Mouse (Mus musculus) embryonic facial prominence, embryonic 11.5 days (tissue): Measurements from ENCODE around the gene Ppara. TPM values are rescaled to one million over a fixed set of nuclear protein-coding genes. Genes with fewer than 3 reads are reported as not detected.

Source experiments
- ATAC-seq: fragments of 200-750 bp; cut with Nextera tagmentation; replicated peaks from 2 replicates; pipeline ENCODE4 v1.8.0; 2017; ENCODE audit warnings: low read depth; ENCODE audit not compliant: insufficient number of reproducible peaks, low FRiP score, low TSS enrichment
- DNase-seq: peaks from one replicate; pipeline ENCODE4 v3.0.0-alpha.2; 2015; ENCODE audit warnings: low spot score
- H3K27ac ChIP-seq: fragments of 300-500 bp; sonication (generic); replicated peaks from 2 replicates; pipeline ENCODE4 v1.5.1; 2014; ENCODE audit warnings: mild to moderate bottlenecking, low read depth, low read length, control low read depth
- H3K27me3 ChIP-seq: fragments of 300-500 bp; sonication (generic); 2 replicates; pipeline ENCODE4 v1.6.1; 2014; ENCODE audit warnings: mild to moderate bottlenecking, low read length, moderate library complexity, mixed read lengths; ENCODE audit not compliant: control insufficient read depth, insufficient read depth
- H3K36me3 ChIP-seq: fragments of 300-500 bp; sonication (generic); replicated peaks from 2 replicates; pipeline ENCODE4 v1.6.1; 2014; ENCODE audit warnings: low read depth, mild to moderate bottlenecking, low read length, moderate library complexity, mixed read lengths; ENCODE audit not compliant: control insufficient read depth, insufficient read depth
- H3K4me1 ChIP-seq: fragments of 300-500 bp; sonication (generic); 2 replicates; pipeline ENCODE4 v1.6.1; 2014; ENCODE audit warnings: low read length, mixed read lengths; ENCODE audit not compliant: control insufficient read depth, insufficient read depth
- H3K4me2 ChIP-seq: fragments of 300-500 bp; sonication (generic); 2 replicates; pipeline ENCODE4 v1.6.1; 2014; ENCODE audit warnings: low read depth, mild to moderate bottlenecking, control low read depth, low read length, moderate library complexity
- H3K4me3 ChIP-seq: fragments of 300-500 bp; sonication (generic); 2 replicates; pipeline ENCODE4 v1.5.1; 2014; ENCODE audit warnings: low read depth, low read length, control low read depth
- H3K9ac ChIP-seq: fragments of 300-500 bp; sonication (generic); replicated peaks from 2 replicates; pipeline ENCODE4 v1.6.1; 2014; ENCODE audit warnings: mild to moderate bottlenecking, control low read depth, low read length
- H3K9me3 ChIP-seq: fragments of 300-500 bp; sonication (generic); replicated peaks from 2 replicates; pipeline ENCODE4 v1.6.1; 2016; ENCODE audit warnings: mild to moderate bottlenecking, low read length, inconsistent platforms, mixed read lengths; ENCODE audit not compliant: control insufficient read depth
- WGBS: fragments of 180-500 bp; shearing (Covaris S2); extraction: QIAGEN DNeasy Blood & Tissue Kit; methylation state at CpG from one replicate; pipeline ENCODE4 v1.1.7; 2014; 5-methylcytosine and 5-hydroxymethylcytosine counted together
- polyA plus RNA-seq: library from polyadenylated mRNA; unstranded; fragments of >200 nt; fragmentation: Nextera tagmentation; extraction: Ambion mirVana; gene quantifications from 2 replicates; pipeline ENCODE4 v1.2.1, GENCODE M21; 2014

Gene Ppara
- polyA plus RNA-seq, 1 experiment from 2014 or later: 0.28 TPM

DNA sequence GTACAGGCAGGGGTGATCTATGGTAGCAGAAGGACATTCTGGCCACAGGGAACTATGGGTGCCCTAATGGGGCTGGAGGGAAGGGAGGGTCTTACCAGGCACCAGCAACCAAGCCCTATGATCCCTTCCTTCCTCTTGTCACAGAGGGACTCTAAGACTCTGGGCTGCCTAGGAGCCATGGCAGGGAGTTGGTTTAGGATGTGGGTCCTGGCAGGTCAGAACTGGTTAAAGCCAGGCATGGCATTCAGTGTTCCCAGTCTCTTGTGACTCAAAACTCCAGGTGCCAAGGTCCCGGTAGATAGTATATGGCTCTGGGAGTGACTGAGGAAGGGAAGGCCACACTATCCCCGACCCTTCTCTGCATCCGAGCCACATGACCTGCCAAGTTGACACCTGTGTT, 41.7 kb upstream of the Ppara start:
- WGBS: 77% methylated on average over 3 of the region's 3 CpGs
- H3K9me3 ChIP-seq: no peaks in the 10 kb centered on the region
- no peaks in the 10 kb centered on the region for H3K27me3 ChIP-seq
- H3K27ac ChIP-seq: no peak overlapping the region
- H3K4me3 ChIP-seq: no peak overlapping the region
- no peak for ATAC-seq
- 0 out of 2 replicates have a peak, but pooled peaks cover 2% of the 10 kb centered on the region for H3K4me1 ChIP-seq
- no peak overlapping the region for H3K9ac ChIP-seq
- no peak for DNase-seq
- H3K36me3 ChIP-seq: no peaks in the 10 kb centered on the region
- H3K4me2 ChIP-seq: no peak overlapping the region

GRCm38 (mm10) chr15:85693819-85694218, 41.0 kb upstream of the Ppara start:
- no peak overlapping the region for H3K9ac ChIP-seq
- no peak for DNase-seq
- ATAC-seq: no peak
- H3K27ac ChIP-seq: no peak overlapping the region
- no peak overlapping the region for H3K4me3 ChIP-seq
- no peaks in the 10 kb centered on the region for H3K36me3 ChIP-seq
- no peaks in the 10 kb centered on the region for H3K27me3 ChIP-seq
- no peaks in the 10 kb centered on the region for H3K9me3 ChIP-seq
- no peak overlapping the region for H3K4me2 ChIP-seq
- 76% methylated on average over 2 of the region's 2 CpGs for WGBS
- 0 out of 2 replicates have a peak, but pooled peaks cover under 1% of the 10 kb centered on the region for H3K4me1 ChIP-seq

GRCm38 (mm10) chr15:85694379-85694778, 40.4 kb upstream of the Ppara start:
- Histone ChIP-seq H3K4me1 (no peaks in the 10 kb centered on the region), H3K27ac (no peak overlapping the region), H3K27me3 (no peaks in the 10 kb centered on the region), H3K9me3 (no peaks in the 10 kb centered on the region), H3K36me3 (no peaks in the 10 kb centered on the region), H3K4me3 (no peak overlapping the region), H3K4me2 (no peak overlapping the region), H3K9ac (no peak overlapping the region)
- no peak for ATAC-seq
- no peak for DNase-seq
- 70% methylated on average over 1 of the region's 1 CpGs for WGBS

GRCm38 (mm10) chr15:85695304-85695703, 39.5 kb upstream of the Ppara start:
- Histone ChIP-seq H3K4me3 (no peak overlapping the region), H3K4me1 (no peaks in the 10 kb centered on the region), H3K9ac (no peak overlapping the region), H3K27me3 (no peaks in the 10 kb centered on the region), H3K9me3 (no peaks in the 10 kb centered on the region), H3K36me3 (no peaks in the 10 kb centered on the region), H3K27ac (no peak overlapping the region), H3K4me2 (no peak overlapping the region)
- no peak for ATAC-seq
- WGBS: 89% methylated on average over 4 of the region's 4 CpGs
- DNase-seq: no peak

- H3K4me1 ChIP-seq: no peaks in the 10 kb centered on the region
- WGBS: 90% methylated on average over 14 of the region's 14 CpGs
- H3K27me3 ChIP-seq: no peaks in the 10 kb centered on the region
- H3K9me3 ChIP-seq: no peaks in the 10 kb centered on the region
- H3K4me2 ChIP-seq: no peak overlapping the region
- no peak overlapping the region for H3K9ac ChIP-seq
- no peaks in the 10 kb centered on the region for H3K36me3 ChIP-seq
- ATAC-seq (no peak), DNase-seq (no peak)
- H3K27ac ChIP-seq: no peak overlapping the region
- no peak overlapping the region for H3K4me3 ChIP-seq
Measured at GRCm38 (mm10) chr15:85698345-85699034, 36.3 kb upstream of the Ppara start.

DNA sequence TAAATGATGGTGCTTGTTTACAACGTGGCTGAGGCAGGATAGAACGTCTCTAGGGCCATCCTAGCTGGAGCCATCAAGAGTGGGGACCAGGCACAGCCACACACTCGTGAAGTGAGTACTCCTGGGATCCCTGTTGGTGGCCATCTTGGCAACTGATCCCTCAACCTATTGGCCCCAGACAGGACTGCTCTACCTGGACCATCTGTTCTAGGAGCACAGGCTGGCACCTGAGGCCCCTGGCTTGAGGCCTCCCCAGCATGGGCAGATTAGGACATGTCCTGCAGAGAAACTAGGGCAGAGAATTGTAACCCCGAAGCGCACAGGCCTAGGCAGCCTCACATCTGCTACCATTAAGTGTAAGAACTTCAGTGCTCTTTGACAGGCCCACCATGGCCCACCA, 35.3 kb upstream of the Ppara start:
- DNase-seq (no peak), ATAC-seq (no peak)
- no peak overlapping the region for H3K27ac ChIP-seq
- no peak overlapping the region for H3K4me2 ChIP-seq
- no peaks in the 10 kb centered on the region for H3K4me1 ChIP-seq
- no peak overlapping the region for H3K9ac ChIP-seq
- no peaks in the 10 kb centered on the region for H3K9me3 ChIP-seq
- H3K4me3 ChIP-seq: no peak overlapping the region
- 85% methylated on average over 5 of the region's 5 CpGs for WGBS
- no peaks in the 10 kb centered on the region for H3K36me3 ChIP-seq
- no peaks in the 10 kb centered on the region for H3K27me3 ChIP-seq

DNA sequence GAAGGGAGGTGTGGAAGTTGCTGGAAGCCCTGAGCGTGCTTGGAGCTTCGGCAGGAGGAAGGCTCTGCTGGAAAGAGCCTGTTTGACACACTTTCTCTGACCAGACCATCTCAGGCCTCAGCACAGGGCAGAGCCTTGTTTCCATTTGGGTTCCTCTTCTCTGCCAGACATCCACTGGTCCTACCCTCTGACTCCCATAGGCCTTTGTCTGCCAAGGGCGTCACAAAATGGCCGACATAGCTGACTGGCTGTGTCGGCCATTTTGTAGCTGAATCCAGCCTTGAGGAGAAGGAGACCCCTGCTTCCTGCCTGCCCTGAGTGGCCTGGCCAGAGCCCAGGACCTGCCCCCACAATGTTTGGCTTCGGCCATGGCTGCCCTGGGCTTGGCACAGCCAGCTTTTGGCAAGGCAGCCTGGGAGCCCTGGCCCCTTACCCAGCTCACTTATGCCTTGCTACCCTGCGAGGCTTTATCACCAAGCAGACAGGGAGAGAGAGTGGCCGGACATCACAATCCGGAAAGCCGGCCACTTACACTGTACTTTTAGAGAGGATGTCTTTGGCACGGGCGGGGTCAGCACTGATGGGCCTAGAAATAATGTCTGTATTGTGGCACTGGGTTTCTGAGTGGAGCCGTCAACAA, 34.8 kb upstream of the Ppara start:
- 93% methylated on average over 13 of the region's 13 CpGs for WGBS
- no peaks in the 10 kb centered on the region for H3K27me3 ChIP-seq
- H3K27ac ChIP-seq: no peak overlapping the region

GRCm38 (mm10) chr15:85700716-85701115, 34.1 kb upstream of the Ppara start:
- DNase-seq (no peak), ATAC-seq (no peak)
- Histone ChIP-seq H3K9ac (no peak overlapping the region), H3K4me3 (no peak overlapping the region), H3K36me3 (no peaks in the 10 kb centered on the region), H3K4me2 (no peak overlapping the region), H3K27ac (no peak overlapping the region), H3K27me3 (no peaks in the 10 kb centered on the region), H3K4me1 (no peaks in the 10 kb centered on the region), H3K9me3 (no peaks in the 10 kb centered on the region)
- 79% methylated on average over 9 of the region's 9 CpGs for WGBS

More for the DNA sequence above, 34.8 kb upstream of the Ppara start:
- Histone ChIP-seq H3K9ac (no peak overlapping the region), H3K36me3 (no peaks in the 10 kb centered on the region), H3K4me2 (no peak overlapping the region), H3K4me3 (no peak overlapping the region), H3K4me1 (no peaks in the 10 kb centered on the region), H3K9me3 (no peaks in the 10 kb centered on the region)
- DNase-seq (no peak), ATAC-seq (no peak)
